Mouse (Mus musculus) cortical plate, adult 2 months (tissue): ENCODE data around the gene Gm16503. TPM values are rescaled to one million over a fixed set of nuclear protein-coding genes. Genes with fewer than 3 reads are reported as not detected.
"Not testable (repeated sequence)": the region's sequence is repeated elsewhere in the genome, so short reads cannot be mapped to it uniquely, and the experiment has no call there.

Source experiments
- H3K27ac ChIP-seq: fragments of 200-500 bp; 2 replicates; pipeline ENCODE4 v1.5.1; 2012; ENCODE audit warnings: low read length, control low read depth, inconsistent platforms; ENCODE audit not compliant: insufficient read depth
- H3K4me1 ChIP-seq: fragments of 200-500 bp; 2 replicates; pipeline ENCODE4 v1.6.1; 2011; ENCODE audit warnings: low read length; ENCODE audit not compliant: control insufficient read depth, insufficient read depth
- H3K4me3 ChIP-seq: fragments of 200-500 bp; 2 replicates; pipeline ENCODE4 v1.5.1; 2011; ENCODE audit warnings: mild to moderate bottlenecking, low read length, control low read depth; ENCODE audit not compliant: insufficient read depth
- CTCF ChIP-seq: fragments of 200-500 bp; IDR thresholded peaks from 2 replicates; pipeline ENCODE4 v1.5.1; 2011; ENCODE audit warnings: mild to moderate bottlenecking, control low read depth, low read length; ENCODE audit not compliant: insufficient read depth; ENCODE audit errors: extremely low read depth
- POLR2A ChIP-seq: fragments of 200-500 bp; IDR thresholded peaks from 2 replicates; pipeline ENCODE4 v1.6.1; 2011; ENCODE audit warnings: mild to moderate bottlenecking, low read length, control low read depth; ENCODE audit not compliant: insufficient read depth; ENCODE audit errors: extremely low read depth
- polyA plus RNA-seq: library from polyadenylated mRNA; depleted of rRNA; stranded (reverse); fragments of >200 nt; gene quantifications from 2 replicates; pipeline ENCODE4 v1.2.3, GENCODE M21; 2012; rRNA removed

The Gm16503 gene
- 0.33 and 0.47 TPM in 2 replicates for polyA plus RNA-seq

GRCm38 (mm10) chr4:147539918-147540317 is at the start of gene Gm16503:
Gene Gm16503, plus strand, starts transcription at chr4:147540218.
- not testable (repeated sequence) for H3K27ac ChIP-seq, H3K4me1 ChIP-seq, H3K4me3 ChIP-seq

- H3K27ac ChIP-seq, H3K4me1 ChIP-seq, H3K4me3 ChIP-seq: not testable (repeated sequence)
These were observed 47.9 kb upstream of the Gm16503 start, which contains the start of gene Zfp982 for GRCm38 (mm10) chr4:147492117-147492516. Gene Zfp982, plus strand, starts transcription at chr4:147492417.

- not testable (repeated sequence) for H3K27ac ChIP-seq, H3K4me1 ChIP-seq, H3K4me3 ChIP-seq
These were observed 41.0 kb upstream of the Gm16503 start for GRCm38 (mm10) chr4:147498772-147499613.

GRCm38 (mm10) chr4:147509174-147509573 is 30.8 kb upstream of the Gm16503 start:
- H3K27ac ChIP-seq = no peak overlapping the region
- TF ChIP-seq CTCF (no peak), POLR2A (no peak)
- no peaks in the 10 kb centered on the region for H3K4me1 ChIP-seq
- H3K4me3 ChIP-seq = no peak overlapping the region

GRCm38 (mm10) chr4:147518981-147519380 is 21.0 kb upstream of the Gm16503 start:
- no peak for TF ChIP-seq CTCF
- no peak for TF ChIP-seq POLR2A
- Histone ChIP-seq H3K27ac (no peak overlapping the region), H3K4me1 (no peaks in the 10 kb centered on the region), H3K4me3 (no peak overlapping the region)

GRCm38 (mm10) chr4:147520100-147520499 is 19.9 kb upstream of the Gm16503 start:
- Histone ChIP-seq H3K4me3 (no peak overlapping the region), H3K27ac (no peak overlapping the region), H3K4me1 (no peaks in the 10 kb centered on the region)
- TF ChIP-seq CTCF (no peak), POLR2A (no peak)

GRCm38 (mm10) chr4:147525125-147525524 is 14.9 kb upstream of the Gm16503 start:
- Histone ChIP-seq H3K27ac (no peak overlapping the region), H3K4me1 (no peaks in the 10 kb centered on the region), H3K4me3 (no peak overlapping the region)
- no peak for TF ChIP-seq CTCF
- TF ChIP-seq POLR2A = no peak

- Histone ChIP-seq H3K4me3 (no peak overlapping the region), H3K4me1 (no peaks in the 10 kb centered on the region), H3K27ac (no peak overlapping the region)
- TF ChIP-seq CTCF (no peak), POLR2A (no peak)
These were observed 9.7 kb upstream of the Gm16503 start for GRCm38 (mm10) chr4:147530366-147530765.

- H3K4me1 ChIP-seq, H3K4me3 ChIP-seq, H3K27ac ChIP-seq: not testable (repeated sequence)
These were observed 4.1 kb upstream of the Gm16503 start for GRCm38 (mm10) chr4:147535916-147536315.

GRCm38 (mm10) chr4:147537702-147538101 is 2.3 kb upstream of the Gm16503 start:
- TF ChIP-seq POLR2A = no peak
- TF ChIP-seq CTCF = no peak
- Histone ChIP-seq H3K27ac (no peak overlapping the region), H3K4me1 (no peaks in the 10 kb centered on the region), H3K4me3 (no peak overlapping the region)

GRCm38 (mm10) chr4:147541105-147541504 is 1.1 kb downstream of the Gm16503 start:
- Histone ChIP-seq H3K4me1 (no peaks in the 10 kb centered on the region), H3K27ac (no peak overlapping the region), H3K4me3 (no peak overlapping the region)
- TF ChIP-seq POLR2A (no peak), CTCF (no peak)

- H3K4me3 ChIP-seq, H3K27ac ChIP-seq, H3K4me1 ChIP-seq: not testable (repeated sequence)
These were observed 13.1 kb downstream of the Gm16503 start, which contains the start of gene Zfp985 for GRCm38 (mm10) chr4:147553071-147553470. Gene Zfp985, plus strand, starts transcription at chr4:147553277.

- not testable (repeated sequence) for H3K4me3 ChIP-seq, H3K4me1 ChIP-seq
These were observed 14.3 kb downstream of the Gm16503 start for GRCm38 (mm10) chr4:147554361-147554760.

GRCm38 (mm10) chr4:147556921-147557320 is 16.9 kb downstream of the Gm16503 start:
- H3K4me3 ChIP-seq, H3K4me1 ChIP-seq, H3K27ac ChIP-seq: not testable (repeated sequence)

More at GRCm38 (mm10) chr4:147554361-147554760, 14.3 kb downstream of the Gm16503 start:
- not testable (repeated sequence) for H3K27ac ChIP-seq
